Mouse (Mus musculus): ENCODE measurements around the gene Il17rd. TPM values are rescaled to one million over a fixed set of nuclear protein-coding genes. Genes with fewer than 3 reads are reported as not detected.
A peak's percentile ranks its signal among the peaks of the same experiment; 100 is the strongest.

Il17rd gene
- polyA plus RNA-seq, 1 experiment = 0.98 TPM

DNA sequence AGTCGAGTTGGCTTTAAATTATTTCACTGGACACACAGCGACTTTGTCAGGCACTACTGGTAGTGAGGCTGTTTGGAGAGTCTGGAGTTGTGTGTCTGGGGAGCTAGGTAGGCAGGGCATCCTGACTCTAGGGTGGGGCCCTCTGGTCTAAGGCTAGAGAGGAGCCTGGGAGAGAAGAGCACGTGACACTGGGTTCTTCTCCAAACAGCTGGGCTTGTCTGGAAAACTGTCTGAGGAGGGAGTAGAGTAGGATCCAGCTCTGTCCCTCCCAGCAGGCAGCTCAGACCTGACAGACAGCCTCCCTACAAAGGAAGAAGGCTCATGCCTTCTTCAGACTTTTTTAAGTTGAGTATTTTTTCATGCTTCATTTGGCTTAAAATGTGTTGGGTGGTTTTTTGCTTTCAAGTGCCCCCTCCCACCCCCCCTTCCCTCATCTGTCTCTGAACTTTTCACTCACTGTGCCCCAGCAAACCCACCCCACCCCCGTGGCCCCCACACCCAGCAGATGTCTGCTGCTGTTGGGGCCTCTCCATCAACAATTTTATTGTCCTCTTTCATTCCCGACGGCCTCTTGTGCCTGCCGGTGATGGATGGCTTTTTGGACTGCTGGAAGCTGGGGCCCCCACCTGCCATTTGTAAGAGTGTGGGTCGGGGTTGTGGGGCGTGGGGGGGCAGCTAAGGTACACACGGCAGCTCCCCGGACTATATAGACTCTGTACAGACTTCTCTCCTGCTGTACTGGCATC, 5.7 kb downstream of the Il17rd start:
- DNase-seq (ENCODE audit: low read depth, low spot score) = no peak

DNA sequence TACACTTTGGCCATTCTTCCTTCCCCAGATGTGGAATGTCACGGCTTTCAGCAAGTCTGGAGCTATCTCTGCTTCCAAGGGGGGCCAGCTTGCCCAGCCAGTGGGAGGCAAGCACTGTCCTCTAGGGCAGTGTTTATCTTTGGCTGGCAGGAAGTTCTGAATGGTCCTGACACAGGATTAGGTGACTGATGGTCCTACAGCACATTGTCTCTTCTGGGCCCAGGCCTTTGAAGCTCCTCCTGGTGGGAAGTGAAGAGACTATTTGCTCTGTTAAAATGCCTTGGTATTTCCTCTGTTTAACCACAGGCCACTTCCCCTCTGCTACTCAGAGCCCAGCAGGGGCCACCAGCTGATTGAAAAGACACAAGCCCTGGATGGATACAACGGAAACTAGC, 6.2 kb downstream of the Il17rd start:
- WGBS = 57% methylated on average over 2 of the region's 2 CpGs
- DNase-seq (ENCODE audit: low read depth, low spot score) = no peak

More for the DNA sequence above, 5.7 kb downstream of the Il17rd start:
- 19% methylated on average over 11 of the region's 11 CpGs for WGBS

DNA sequence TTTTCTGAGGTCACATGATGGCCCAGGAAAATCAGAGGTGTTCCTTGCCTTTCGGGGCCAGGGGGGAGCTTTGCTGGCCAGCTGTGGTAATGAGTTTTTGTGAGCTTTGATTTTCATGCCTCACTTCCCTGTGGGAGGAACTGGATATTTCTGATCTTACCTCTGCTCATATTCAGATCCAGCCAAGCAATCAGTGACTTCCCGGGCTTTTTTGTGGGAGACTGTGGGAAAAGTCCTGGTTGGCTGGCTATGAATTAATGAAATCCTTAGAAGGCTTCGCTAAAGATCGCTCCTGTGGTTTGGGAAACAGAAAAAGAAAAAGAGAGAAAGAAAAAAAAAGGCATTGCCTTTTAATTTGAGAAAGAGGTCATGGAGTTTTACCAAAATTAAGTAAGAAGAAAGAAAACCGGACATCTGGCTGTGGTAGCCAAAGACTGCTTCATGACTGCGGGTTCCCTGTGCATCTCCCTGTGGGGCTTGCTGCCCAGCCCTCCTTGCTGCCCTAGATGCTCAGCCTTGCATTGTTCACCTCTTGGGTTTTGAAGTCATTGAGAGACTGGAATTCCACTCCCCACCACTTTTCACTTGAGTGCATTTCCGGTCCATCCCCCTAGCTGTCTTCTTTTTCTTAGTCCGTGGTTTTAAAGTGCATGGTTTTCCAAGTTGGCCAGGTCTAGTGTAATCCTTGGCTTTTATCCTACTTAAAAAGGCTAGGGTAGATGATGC, 9.7 kb downstream of the Il17rd start:
- no peak for DNase-seq (ENCODE audit: low read depth, low spot score)
- 86% methylated on average over 8 of the region's 8 CpGs for WGBS

DNA sequence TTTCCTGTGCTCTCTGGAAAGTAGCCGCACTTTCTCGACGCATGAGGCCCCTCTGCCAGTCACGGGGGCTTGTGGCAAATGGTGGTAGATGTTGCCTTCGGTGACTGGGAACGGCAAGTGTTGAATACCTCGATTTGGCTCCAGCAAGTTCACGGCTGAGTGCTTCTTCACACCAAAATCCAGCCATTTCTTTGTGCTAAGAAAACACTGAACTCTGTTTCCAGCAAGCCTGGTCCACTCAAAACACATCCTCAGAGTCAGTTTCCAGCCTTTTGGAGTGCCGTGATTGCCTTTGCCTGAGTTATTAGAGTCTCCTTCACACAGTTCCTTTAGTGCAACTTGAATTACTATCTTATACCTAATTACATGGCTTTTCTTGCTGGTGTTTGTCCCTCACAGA, 11.3 kb downstream of the Il17rd start:
- no peak for DNase-seq (ENCODE audit: low read depth, low spot score)
- WGBS = 80% methylated on average over 9 of the region's 9 CpGs

DNA sequence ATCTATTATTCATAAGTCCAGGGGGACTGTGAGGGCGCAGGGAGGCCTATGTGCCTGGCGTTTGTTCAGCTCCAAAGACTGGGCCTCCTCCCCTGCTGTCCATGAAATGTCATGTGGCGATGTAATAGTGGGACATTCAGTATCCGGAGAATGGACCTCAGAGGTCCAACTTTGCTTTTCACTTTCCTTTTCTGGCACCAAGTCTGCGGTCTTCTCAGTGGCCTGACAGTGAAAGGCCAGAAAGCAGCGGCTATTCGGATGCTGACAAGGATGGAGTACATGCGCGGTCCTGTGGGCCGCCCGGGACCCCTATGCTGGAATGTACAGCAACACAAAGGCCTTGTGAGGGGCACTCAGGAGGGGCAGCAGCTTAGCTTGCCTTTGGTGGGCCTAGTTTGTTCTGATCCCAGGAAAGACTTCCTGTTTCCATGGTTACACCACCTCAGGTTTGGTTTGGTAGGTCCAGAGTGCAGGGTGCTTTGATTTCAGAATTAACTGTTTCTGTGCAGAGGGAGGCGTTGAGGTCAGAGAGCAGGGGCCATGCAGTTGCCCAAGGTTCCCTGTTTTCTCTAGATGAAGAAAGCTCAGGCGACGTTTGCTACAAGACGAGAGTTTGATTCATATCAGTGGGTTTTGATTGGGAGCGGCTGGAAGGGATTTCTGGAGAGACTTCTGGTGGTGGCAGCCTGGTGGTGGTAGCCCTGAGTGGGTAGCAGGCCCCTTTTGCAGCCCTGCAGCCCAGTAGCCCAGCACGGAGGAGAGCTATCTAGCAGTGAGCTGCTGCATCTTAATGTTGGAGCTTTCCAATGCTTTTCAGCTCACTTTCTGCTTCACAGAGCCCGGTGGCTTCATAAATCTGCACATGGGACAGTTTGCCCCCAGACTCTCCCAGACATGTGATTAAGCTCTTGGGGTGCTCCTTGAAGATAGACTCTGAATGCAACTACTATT, 12.1 kb downstream of the Il17rd start:
- DNase-seq (ENCODE audit: low read depth, low spot score) = no peak
- WGBS = 82% methylated on average over 18 of the region's 18 CpGs

DNA sequence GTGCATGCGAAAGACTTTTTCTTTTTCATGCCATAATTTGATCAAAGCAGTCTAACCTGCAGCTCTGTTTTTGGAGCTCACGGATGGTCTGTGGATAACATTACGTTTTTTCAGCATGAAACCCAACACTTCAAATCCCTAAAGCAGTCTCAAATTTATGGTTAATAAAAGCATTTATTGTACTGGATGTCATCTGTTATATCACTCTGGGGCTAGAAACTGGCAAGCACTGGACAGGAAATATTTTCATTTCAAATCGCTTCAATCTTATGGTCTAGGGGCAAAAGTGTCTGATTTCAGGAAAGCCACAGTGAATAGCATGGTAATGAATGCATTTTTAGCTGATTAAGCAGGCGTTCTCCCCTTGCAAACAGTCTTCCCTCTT, 12.8 kb downstream of the Il17rd start:
- WGBS = 87% methylated on average over 5 of the region's 5 CpGs
- no peak for DNase-seq (ENCODE audit: low read depth, low spot score)

DNA sequence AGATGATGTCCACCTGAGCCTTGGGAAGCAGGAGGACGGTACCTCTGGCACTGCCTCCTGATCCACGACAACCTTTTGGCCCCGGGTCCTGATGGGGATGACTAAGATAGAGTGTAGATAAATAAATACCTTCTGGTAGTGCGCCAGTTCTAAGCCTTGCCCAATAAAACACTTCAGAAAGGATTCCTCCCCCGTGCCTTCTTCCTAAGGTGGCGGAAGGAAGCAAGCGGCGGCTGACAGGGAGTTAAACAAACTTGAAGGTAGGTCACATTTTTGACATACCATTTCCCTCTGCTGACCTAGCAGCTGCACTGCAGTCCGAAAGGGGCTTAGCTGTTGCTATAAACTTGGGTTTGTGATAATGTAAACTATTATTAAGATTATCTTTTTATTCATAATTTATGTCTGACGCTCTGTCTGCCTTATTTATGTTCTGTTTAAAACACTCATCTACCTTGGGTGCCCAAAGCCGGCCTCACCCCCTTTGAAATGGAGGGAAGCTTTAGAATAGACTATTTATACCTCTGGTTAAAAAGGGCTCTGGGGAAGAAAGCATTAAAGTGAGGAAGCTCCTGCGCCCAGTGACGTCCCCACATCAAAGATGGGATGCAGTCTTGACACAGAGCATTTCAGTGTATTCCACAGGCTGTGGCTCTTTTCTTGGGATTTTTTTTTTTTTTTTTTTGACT, 19.9 kb downstream of the Il17rd start:
- 27% methylated on average over 13 of the region's 13 CpGs for WGBS
- DNase-seq (ENCODE audit: low read depth, low spot score) = no peak

DNA sequence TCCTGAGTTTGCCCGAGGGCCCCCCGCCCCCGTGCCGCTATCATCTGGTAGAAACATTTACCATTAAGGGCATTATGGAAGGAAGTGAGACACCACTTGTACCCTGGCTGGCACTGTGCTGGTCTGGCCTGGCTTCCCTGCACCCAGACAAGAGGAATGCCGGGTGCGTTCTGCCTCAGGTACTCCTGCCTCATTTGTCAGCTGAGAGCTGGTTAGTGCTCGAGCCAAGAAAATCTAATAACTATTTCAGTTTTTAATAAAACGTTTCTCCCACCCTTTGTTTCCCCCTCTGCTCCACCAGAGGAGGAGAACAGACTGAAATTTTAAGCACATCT, 20.4 kb downstream of the Il17rd start:
- DNase-seq (ENCODE audit: low read depth, low spot score) = no peak
- 41% methylated on average over 8 of the region's 8 CpGs for WGBS

DNA sequence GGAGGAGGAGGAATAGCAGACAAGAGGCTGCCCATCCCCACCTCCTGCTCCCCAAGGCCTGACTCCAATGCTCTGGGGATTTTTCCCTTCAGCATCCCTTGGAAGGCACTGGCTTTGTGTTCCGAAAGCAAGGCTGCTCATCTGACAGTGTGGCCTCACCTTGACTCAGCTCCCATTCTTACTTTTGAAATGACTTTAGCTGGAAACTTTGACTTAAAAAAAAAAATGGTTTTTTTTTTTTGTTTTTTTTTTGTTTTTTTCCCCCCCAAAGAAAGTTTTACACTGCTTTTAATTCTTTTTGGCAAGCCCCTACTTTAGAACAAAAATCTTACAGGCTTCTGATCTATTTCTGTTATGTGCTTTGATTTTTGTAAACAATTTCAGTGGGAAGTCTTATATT, 24.6 kb downstream of the Il17rd start:
- DNase-seq (ENCODE audit: low read depth, low spot score) = no peak
- 96% methylated on average over 1 of the region's 1 CpGs for WGBS

DNA sequence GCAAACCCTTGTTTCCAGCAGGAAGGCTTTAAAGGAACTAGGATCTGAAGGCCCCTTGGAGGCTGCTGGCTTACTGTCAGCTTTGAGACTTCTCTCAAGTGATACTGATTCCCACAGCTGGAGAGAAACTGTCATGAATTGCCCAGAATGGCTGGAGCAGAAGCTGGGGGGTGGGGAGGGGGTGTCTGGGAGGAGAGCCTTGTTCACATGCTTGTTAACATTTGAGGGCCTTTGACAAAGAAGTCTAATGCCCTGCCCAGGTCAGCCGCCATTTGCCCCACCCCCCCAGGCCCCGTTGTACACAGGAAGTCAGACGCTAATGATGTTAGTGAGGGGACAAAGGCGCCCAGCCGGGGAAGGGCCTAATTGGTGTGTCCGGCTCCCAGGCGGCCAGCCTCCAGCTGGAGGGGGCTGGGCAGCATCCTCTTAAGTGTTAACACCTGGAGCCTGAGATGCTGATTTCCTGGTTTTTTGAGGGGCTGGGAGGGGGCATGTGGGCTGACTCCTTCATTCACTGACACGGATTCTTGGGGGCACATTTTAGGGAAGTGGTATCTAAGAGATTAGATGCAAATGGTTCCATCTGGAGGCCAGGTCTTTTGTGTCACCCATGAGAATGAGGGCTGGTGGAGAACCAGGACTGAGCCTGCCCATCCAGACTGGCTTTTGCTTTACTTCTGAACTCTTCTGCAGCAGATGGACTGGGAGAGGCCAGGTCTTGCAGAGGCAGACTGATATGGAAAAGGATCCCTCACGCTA, 27.6 kb downstream of the Il17rd start:
- 58% methylated on average over 9 of the region's 9 CpGs for WGBS
- no peak for DNase-seq (ENCODE audit: low read depth, low spot score)

DNA sequence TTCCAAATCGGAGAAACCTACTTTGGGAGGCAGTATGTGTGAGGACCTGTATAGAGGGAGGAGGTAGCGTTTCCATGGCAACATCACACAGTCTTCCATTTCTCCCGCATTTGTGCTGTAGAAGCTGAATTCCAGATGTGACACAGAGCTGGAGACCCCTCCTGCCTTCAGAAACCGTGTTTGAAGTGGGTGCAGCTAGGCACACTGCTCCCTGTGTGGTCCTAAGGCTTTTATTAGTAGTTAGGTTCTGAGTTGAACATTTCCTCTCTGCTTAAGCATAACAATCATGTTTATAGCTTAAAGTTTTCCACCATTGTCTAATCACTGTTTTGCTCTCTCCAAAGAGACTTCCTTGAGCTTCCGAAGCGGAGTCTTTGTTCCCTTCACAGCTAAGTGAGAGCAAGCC, 29.1 kb downstream of the Il17rd start:
- DNase-seq (ENCODE audit: low read depth, low spot score) = no peak
- 51% methylated on average over 6 of the region's 6 CpGs for WGBS

DNA sequence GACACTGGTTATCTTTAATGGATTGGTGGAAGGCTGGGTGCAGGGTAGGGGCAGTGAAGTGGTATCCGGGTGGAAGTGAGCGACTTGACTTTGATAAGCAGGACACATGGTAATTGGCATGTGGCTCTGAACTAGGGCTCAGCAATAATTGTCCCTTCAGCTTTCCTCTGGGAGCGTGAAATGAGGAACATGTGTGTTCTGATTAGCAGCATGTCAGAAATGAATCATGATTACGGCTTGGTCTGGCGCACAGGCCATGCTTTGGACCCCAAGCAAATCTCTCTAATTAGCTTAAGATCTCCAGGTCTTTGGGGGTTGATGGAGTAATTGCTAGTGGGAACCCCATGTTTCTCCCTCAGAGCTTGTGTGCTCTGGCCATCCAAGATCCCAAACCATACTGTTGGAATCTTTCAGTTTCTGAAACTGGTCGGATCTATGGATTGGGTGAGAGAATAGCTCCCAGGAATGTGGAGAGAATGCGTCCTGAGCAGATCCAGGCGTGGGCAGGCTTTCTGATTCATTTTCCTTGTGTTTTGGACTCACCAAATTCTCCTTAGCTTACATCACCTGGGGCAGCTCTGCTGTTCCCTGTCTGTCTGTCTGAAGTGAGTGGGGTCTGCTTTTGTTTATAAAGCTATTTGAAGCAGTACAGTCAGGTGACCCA, 30.8 kb downstream of the Il17rd start:
- WGBS = 82% methylated on average over 8 of the region's 8 CpGs
- DNase-seq (ENCODE audit: low read depth, low spot score) = no peak

DNA sequence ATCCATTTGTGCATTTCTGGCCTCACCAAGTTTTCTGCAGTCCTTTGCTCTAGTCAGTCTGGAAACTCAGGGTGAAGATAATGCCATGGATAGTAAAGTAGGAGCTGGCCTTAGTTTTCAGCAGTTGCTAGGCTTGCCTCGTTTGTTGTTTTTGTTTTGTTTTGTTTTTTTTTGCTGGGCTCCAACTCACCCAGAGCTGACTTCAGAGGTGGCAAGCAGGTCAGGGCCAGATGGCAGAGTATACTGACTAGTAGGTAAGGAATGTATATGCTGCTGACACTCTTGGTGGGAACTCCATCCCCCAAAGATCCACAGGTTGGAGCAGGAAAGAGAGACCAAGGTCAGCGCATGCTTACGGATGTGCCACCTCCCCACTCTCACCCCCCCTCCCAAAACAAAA, 31.4 kb downstream of the Il17rd start:
- WGBS = 68% methylated on average over 3 of the region's 3 CpGs
- DNase-seq (ENCODE audit: low read depth, low spot score) = no peak

DNA sequence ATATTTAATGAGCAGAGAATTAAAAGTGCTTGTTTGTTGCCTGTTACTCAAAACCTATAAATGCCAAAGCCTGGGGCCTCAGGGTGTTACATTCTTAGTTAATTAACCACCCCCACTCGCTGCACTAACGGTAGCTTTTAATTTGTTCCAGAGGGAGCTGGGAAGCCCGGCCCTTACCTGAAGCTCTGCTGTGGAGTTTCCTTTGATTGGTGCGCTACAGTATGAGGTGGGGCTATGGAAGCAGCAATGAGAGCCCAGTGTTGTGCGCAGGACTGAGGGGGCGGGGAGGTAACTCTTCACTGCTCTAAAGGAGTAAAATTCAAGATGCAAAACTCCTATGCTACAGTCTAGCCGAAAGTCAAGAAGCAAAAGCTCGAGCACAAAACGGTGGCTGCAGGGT, 32.0 kb downstream of the Il17rd start:
- no peak for DNase-seq (ENCODE audit: low read depth, low spot score)
- 57% methylated on average over 9 of the region's 9 CpGs for WGBS

DNA sequence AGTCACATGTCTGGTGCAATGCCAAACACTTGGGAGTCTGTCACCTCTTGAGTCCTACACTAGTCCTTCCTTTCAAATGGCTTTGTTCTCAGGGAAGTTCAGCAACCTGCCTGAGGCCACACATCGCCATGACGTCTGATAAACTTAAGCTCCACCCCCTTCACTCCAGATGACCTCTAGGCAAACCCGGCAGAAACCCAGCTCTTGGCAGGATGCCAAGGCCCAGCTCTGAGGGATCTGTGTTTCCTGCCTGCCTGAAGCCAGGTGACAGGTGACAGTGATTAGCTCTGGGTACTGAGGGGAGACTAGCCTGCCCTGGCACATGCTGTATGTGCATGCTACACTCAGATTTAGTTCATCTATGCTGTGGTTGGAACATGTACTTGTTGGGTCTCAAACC, 33.2 kb downstream of the Il17rd start:
- 13% methylated on average over 3 of the region's 3 CpGs for WGBS
- peak; percentile 29 for DNase-seq (ENCODE audit: low read depth, low spot score)

DNA sequence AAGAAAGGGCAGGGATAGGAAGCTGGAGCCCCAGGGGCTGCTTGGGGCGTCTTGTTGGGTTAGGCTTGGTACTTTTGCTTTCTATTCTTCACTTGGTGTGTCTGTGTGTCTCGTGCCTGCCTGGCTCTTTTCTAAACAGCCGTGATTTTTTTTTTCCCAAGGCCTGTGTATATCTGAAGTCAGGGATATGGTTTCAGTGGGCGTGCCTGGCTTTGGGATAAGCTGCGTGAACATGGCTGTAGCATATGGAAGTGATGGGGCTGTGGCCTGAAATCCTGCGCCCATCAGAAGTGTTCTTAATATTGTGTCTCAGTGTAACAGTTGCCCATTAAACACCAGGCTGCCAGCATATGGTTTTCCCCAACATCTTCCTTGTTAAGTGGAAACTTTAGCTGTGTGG, 36.3 kb downstream of the Il17rd start:
- DNase-seq (ENCODE audit: low read depth, low spot score) = no peak
- WGBS = 55% methylated on average over 6 of the region's 6 CpGs

DNA sequence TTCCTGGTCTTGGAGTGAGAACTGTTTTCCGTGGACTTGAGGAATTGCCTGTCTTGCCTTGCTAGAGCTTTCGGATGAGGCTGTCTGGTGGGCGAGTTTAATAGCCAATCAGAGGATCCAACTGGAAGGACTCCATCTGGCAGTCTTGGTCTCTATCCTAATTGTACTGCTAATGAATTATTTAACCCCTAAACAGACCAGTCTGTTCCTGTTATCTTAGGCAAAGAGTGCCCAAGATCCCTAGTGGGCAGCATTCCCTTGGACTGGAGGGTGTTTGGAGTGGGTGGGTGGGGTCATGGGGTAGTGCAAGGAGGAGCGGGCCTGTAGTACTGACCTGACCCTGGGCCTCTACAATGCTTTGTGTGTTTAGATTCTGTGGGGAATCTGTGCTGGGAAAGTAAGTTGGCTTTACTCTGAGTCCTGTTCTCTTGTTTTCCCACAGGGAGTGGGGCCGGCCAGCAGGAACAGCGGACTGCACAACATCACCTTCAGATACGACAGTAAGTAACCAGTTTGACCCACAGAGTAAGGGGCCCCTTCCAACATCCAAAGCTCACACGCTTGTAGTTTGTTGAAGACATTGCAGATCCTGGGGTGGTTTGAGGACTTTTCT, 37.3 kb downstream of the Il17rd start:
- no peak for DNase-seq (ENCODE audit: low read depth, low spot score)
- 73% methylated on average over 8 of the region's 8 CpGs for WGBS

DNA sequence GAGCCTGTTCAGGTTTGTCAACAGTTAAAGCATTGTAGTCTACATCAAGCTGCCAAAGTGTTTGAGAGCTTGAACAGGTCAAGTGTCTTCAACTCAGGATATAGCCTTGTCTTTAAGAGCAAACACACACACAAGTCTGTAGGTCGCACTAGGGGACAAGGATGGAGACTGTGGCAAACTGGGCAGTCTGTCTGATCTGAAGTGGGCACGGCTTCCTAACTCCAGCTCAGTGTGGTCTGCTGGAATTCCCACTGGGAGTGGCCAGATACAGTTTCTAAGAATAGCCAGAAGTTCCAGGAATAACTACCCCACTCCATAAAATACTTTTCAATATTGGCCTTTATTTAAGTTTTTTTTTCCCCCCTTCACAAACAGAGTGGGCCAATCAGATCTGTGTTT, 37.8 kb downstream of the Il17rd start:
- no peak for DNase-seq (ENCODE audit: low read depth, low spot score)
- 69% methylated on average over 2 of the region's 2 CpGs for WGBS

Measured in large intestine, adult 2 months (tissue).